Mouse (Mus musculus): Measurements from ENCODE around the gene Cd40.
A peak's percentile ranks its signal among the peaks of the same experiment; 100 is the strongest.

Cd40 gene

DNA sequence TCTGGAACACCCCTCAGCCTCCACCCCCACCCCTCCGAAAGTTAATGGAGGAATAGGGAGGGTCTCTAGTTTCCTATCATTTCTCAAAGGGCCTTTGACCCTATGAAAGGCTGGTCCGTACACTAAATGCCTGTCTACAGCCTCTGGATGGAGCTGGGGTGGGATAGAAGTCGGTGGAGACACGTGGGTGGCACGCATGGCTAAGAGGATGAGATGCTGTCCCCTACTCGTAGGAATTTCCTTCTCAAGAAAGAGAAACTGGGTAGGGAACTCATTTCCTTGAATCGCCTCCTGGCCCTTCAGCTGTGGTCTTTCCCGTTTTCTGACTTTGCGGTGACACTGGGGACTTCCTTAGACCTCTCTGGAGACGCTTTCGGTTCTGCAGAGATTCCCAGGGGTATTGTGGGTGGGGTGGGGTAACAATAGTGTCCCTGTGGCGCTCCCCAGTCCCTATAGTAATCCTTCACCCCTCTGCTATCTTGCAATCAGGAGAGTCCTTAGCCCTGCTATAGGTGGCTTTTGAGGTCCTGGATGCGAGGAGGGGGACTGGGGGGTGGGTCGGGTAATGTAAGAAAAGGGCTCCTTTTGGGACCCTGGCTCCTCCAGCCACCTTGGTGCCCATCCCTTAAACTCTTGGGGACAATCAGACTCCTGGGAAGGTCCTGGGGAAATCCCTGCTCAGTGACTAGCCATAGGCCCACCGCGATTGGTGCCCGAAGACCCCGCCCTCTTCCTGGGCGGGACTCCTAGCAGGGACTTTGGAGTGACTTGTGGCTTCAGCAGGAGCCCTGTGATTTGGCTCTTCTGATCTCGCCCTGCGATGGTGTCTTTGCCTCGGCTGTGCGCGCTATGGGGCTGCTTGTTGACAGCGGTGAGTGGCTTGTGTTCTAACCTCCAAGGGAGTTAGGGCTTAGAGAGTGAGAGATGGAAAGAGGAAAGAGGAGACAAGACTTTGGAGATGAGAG lies at the start of gene Cd40:
Gene Cd40 (plus strand): TSS at position 740 of the 965 bp plus-strand sequence.
- DNase-seq (ENCODE audit: inconsistent ontology term): peak; percentile 80

DNA sequence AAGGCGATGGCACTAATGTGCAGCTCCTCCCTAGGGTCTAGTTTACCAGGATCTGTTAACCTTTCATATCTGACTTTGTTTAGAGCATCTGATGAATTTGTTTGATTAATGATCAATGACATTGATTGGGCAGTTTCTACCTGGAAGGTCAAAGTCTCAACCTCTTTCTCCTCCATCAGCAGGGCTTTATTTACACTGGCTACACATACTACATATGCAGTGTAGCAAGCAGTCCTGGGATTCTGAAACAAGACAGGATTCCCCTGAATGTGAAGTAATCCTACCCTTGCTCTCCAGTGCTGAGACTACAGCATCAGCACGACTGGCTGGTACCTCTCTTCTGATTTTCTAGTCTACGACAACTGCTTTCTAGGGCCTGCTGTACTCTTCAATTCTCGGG lies 48.6 kb upstream of the Cd40 start:
- DNase-seq (ENCODE audit: inconsistent ontology term): no peak

DNA sequence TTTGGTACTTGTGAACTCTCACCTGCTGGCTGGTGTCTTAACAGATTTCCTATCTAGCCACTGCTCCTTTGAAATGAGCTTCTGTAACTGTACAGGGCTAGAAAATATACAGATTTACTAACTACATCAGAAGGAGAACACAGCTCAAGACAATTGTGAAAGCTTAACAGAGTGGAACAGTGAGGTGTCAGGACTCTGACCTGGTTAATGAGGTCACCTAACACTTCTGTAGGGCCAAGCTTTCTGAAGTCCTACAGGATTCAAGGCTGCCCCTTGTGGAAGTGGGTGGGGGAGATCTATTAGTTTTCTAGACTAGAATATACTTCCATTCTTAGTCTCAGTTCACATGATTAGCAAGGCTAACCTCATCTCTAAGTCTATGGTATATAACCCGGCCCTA lies 47.4 kb upstream of the Cd40 start:
- DNase-seq (ENCODE audit: inconsistent ontology term): no peak

DNA sequence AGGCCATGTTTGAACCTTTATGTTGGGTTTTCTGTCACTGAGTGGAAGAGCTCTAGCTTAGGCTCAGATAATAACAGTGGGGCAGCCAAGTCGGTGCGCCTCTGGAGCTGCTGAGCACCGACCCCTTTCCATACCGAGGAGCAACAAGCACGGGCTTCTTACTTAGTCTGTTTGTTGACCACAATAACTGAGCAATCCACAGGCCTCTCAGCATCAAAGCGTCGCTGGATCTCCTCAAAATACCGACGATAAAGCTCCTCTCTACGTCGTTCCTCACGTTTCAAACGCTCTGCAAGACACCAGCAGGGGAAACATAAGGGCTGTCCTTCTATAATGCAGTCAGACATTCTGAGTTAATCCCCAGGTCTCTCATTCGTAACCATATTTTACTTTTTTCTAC lies 46.3 kb upstream of the Cd40 start:
- no peak for DNase-seq (ENCODE audit: inconsistent ontology term)

DNA sequence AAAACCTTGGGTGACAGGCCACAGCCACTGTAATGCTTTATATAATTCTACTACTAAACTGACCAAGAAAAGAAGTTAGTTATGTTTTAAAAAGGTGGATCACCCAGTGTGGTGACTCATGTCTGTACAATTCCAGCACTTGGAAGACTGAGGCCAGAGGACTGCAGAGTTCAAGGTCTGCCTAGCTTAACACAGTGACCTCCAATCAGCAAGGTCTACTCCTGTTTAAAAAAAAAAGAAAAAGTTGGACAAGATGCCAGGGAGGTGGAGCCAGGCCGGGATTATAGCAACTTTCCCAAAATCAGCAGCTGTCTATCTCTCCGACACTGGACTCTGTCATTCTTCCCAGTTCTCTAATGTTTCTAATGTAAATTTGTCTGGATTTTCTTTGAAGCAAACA lies 45.8 kb upstream of the Cd40 start:
- no peak for DNase-seq (ENCODE audit: inconsistent ontology term)

DNA sequence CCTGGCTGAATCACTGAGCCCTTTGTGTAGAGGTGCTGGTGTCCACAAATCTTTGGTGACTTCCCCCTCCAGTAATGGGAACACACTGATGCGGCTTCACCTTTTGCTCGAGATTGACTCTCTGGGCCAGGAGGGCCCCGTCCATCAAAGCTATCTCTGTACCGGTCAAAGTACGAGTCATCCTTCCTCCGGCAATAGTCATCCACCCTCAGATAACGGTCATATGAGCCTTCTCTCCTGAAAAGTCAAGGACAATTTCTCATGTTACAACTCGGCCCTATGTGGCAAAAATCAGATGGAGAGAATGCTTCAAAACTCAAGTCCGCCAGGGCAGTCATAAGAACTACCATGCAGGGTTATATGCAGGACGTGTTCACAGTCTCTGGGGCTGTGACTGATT lies 45.1 kb upstream of the Cd40 start:
- DNase-seq (ENCODE audit: inconsistent ontology term): no peak

DNA sequence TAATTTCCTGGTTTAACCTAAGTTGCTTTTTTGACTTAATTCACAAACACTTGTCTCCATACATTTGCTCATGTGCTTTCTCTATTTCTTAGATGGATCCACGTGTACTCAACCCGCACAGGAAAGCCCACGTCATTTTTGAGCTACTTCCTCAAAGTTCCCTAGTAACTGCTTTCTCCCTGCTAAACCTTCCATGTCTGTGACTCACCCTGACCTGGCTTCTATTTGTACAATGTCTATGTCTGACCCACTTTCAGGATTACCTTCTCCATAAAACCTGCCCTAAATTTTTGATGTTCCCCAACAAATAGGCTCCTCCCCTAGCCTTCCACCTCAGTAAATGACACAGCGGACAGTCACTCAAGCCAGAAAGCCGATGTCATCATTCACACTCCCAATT lies 40.5 kb upstream of the Cd40 start:
- no peak for DNase-seq (ENCODE audit: inconsistent ontology term)

DNA sequence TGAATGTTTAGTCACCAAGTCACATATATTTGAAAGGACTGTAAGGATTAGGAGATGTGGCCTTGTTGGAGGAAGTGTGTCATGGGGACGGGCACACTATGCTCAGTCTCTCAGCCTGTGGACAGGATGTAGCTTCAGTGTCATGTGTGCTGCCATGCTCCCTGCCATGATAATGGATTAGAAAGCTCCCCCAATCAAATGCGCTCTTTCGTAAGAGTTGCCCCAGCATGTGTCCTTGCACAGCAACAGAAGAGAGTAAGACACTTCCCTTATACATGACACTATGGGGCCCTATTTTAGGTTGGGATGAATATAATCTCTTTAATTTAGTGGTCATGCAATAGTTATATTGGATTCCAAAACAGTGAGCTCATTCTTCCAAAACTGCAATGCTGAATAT lies 34.9 kb upstream of the Cd40 start:
- no peak for DNase-seq (ENCODE audit: inconsistent ontology term)

DNA sequence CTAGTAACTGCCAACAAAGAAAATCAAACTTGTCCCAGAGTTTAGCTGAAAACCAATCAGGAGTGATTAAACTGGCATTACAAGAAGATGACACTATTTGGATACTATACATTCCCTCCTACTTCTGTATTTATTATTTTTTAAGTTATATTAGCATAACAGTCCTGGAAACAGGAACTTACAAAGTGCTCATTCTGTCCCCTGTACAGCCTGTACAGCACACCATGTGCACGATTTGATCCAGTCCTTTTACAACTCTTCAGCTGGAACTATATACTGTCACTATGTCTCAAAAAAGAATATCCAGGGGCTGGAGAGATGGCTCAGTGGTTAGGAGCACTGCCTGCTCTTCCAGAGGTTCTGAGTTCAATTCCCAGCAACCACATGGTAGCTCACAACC lies 28.3 kb upstream of the Cd40 start:
- DNase-seq (ENCODE audit: inconsistent ontology term): no peak

DNA sequence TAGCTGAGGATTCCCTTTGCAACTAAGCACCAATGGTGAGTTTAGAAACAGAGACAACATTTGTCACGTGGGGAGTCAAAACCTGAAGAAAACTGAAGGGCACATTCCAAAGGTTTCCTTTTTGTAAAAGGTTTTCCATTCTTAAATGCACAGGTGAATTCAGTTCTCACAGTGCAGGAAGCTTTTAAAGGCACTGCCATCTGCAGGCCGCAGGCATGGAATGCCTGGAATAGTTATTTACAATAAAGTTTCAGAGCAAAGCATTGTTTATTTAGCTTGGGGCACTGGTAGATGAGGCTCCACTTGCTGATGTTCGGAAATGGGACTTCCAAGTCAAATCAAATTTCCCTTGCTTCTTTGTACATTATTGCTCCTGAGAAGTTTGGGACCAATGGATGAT lies 22.9 kb upstream of the Cd40 start:
- DNase-seq (ENCODE audit: inconsistent ontology term): no peak

DNA sequence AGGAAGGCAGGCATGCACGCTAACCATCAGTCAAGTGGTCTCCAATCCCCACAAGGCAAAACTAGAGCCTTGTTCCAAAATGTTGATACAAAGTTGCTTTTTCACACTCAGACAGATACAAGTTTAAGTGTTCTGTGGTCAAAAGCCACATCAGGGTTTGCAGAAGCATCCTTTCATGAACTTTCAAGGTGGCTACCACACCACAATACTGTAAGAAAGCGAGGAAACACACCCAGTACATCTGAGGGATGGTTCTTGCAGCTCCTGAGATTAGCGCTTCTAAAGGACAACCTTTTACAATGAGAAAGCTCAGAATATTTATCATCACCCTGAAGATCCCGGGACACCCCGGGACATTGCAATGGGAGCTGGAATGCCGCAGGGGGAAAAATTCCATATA lies 22.1 kb upstream of the Cd40 start:
- DNase-seq (ENCODE audit: inconsistent ontology term): no peak

DNA sequence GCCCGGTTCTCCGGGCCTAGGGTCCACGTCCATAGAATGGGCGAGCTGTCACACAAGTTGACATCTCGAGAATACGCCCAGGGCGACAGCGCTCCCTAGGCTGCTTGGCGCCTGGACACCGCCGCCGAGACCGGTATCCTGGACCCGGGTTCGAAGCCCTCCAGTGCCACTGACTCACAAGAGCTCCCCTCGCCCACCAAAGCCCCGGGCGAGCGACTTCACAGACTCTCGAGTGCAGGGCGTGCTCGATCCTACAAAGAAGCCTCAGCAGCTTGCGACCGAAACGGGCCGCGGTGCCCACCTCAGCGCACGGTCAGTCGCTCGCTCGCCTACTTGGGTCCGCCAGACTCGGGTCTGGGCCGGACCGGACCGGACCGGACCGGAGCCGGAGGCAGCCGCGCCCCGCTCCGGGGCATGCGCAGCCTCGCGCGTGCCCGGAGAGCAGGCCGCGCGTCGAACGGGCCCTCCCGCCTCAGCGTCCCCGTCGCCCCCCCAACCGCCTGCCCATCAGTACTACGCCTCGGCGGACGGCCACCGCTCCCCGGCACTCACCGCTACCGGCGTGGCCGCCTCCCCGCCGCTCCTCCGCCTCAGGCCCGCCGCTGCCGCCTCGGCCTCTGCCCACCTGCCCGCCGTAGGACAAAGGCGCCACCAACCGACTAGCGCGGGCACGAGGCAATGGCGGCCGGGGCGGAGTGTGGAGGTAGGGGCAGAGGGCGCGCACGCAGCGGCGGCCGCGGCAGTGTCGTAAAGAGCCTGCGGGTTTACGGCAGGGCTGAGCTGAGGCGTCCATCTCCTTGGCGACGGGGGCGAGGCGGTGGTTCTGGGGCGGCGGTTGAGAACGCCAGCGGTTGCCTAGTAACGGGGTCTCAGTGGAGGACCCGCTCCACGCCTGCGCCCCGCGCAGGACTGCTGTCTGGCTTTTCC lies 21.0 kb upstream of the Cd40 start, which contains the start of gene Ncoa5:
Gene Ncoa5 (minus strand): TSS at position 737 of the 927 bp plus-strand sequence.
- DNase-seq (ENCODE audit: inconsistent ontology term): peak; percentile 98

DNA sequence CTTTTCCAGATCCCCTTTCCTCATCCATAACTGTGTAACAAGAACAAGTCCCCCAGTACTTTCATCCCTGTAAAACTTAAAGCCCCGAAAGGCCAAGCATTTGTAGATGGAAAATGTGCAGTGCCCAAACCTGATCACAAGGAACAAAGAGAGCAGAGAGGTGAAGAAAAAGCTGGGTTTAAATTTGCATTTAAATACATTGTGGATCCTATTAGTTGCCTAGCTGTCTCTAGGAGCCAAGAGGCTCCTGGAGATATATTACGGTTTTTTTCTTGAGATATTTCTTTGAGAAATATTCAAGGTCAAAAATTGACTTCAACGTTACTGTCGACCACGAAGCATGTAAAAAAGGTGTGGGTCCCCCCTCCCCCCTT lies 20.4 kb upstream of the Cd40 start:
- no peak for DNase-seq (ENCODE audit: inconsistent ontology term)

DNA sequence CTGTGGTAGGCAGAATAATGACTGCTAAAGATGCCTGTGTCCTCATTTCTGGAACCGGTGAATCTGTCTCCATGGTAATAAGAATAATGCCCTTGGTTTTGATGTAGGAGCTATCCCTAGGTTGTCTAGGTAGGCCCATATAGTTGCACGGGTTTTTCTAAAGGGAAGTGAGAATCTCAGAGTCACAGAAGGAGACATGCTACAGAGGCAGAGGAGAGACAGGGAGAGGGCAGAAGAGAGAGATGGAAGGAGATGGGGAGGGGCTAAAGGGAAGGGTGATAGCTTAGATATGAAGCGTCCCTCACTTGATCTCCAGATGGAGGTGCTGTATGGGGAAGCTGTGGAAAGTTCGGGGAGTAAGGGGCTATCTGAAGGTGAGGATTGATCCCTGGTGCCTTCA lies 18.0 kb upstream of the Cd40 start:
- no peak for DNase-seq (ENCODE audit: inconsistent ontology term)

DNA sequence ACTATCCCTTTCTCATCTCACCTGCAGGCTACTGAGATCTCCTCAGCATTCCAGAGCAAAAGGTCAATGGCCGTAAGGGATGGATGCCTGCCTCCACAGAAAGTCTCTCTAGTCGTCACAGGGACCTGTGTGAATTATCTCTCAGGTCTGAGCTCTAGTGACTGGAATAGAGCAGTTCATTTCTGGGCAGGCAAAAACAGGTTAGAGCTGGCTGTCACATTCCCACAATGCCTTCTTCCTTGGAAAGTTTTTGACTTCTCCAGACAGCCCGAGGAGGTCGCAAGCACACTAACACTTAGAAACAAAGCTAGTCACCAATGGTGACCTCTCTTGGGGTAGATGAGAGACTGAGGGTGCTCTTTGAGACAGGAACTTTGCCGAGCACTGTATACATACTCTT lies 13.3 kb upstream of the Cd40 start:
- no peak for DNase-seq (ENCODE audit: inconsistent ontology term)

DNA sequence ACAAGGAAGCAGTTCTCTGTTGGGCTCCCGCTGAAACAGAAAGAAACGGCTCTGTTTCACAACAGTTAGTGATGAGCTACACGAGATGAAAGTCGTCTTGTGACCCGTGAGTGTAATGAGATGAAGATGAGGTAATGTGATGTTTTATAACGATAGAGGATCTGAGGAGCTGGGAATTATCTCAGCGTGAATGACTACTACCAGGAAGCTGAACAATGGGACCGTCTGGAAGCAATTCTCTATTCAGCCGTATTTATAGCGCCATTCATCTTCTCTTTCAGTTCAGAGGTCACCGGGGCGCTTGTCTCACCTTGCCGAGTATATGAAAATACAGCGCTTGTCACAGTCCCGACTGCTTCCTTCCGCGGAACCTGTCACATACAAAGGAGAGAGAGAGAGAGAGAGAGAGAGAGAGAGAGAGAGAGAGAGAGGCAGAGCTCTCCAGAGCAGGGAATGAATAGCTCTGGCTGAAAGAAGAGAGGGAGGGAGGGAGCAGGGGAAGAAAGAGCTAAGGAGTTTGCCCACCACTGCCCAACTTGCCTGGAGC lies 12.3 kb upstream of the Cd40 start:
- peak; percentile 67 for DNase-seq (ENCODE audit: inconsistent ontology term)

DNA sequence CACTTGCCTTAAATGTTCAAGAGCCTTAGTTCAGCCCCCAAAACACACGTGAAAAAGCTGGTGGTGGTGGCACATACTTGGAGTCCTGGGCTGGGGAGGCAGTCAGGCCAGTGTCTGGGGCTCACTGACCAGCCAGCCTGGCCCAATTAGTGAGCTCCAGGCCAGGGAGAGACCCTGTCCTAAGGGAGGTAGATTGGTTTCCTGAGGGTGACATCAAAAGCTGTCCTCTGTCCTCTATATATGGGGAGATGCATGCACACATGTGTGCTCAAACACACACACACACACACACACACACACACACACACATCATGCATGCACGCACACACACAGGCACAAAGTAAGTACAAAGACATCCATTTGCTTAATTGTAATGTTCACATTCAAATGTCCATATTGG lies 11.7 kb upstream of the Cd40 start:
- no peak for DNase-seq (ENCODE audit: inconsistent ontology term)

DNA sequence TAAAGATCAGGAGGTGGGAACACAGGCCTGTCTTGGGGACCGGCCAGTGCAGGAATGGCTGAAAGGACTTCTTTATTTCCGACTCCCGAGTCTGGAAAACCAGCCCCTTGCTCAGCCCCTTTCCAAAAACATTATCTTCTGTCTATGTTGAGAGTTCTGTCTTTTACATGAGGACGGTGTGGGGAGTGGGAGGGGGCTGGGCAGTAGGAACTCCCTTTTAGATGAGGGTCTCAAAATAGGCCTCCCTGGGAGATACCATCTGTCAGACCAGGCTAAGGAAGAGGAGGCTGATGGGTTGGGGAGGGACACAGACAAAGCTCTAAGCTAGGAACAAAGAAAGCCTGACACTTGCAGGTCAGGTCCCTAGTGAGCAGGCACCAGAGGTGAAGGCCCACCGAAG lies 6.4 kb upstream of the Cd40 start:
- no peak for DNase-seq (ENCODE audit: inconsistent ontology term)

DNA sequence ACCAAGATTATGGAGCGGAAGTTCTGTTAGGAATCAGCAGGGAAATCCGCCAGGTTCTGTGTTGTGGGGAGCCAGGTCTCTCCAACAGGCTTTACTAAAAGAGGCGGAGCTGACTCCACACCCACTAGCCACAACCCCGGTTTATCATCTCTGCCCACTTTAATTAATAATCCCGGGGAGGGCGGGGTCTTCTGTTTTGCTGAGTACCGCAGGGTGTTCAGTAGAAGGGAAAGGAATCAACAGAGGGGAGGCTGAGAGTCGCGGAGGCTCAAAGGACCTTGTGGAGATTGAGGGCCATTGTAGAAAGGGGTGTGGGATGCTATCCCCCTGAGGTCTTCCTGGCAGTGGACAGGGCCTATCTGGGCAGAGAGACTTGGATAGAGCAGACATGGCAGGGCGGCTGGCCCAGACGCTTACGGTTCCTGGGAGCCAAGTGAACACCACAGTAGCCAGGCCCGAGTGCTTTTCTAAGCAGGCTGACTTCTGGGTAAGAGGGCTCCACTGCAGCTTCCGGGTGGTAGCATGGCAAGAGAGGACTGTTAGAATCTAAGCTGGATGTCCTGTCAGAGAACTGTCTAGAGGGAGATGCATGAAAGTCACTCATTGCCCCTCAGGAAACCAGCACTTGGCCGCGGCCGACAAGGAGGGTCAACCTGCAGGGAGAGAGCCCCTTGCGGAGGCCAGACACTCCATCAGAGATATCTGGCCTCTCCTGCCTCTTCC lies 4.4 kb upstream of the Cd40 start:
- no peak for DNase-seq (ENCODE audit: inconsistent ontology term)

DNA sequence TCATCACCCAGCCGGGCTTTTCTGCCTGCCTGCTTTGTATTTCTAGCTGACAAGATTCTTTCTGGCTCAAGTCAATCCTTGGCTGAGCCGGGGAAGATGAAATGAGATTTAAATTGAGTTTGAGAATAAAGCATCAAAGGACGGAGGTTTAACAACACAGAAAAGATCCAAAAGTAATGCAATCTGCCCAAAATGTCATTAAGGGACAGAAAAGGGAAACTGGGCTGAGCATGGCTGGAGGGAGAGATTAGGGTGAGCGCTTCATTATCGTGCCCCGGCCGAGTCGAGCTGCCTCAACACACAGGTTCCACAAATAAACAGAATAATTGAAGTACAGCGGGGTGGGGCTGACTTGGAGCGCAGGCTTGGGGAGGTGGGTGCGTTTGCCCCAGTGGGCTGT lies 3.9 kb upstream of the Cd40 start:
- DNase-seq (ENCODE audit: inconsistent ontology term): no peak

DNA sequence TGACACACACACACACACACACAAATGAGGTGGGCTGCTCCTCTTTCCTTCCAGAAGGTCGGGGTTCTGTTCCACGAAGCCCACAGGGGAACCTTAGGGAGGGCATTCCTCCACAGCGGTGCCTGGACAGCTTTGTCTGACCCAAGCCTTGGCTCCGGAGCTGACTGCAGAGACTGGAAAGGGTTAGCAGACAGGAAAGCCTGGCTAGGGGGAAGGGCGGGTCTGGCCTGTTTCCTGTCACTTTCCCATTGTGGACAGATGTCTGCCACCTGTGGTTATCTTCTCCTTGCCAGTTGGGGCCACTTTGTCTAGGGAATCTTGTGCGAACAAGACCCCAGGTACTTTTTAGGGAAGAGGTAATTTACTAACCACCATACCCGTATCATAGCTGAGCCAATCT lies 478 bp downstream of the Cd40 start:
- DNase-seq (ENCODE audit: inconsistent ontology term): no peak
